Mouse (Mus musculus): ENCODE measurements around the gene Prdm16. TPM values are rescaled to one million over a fixed set of nuclear protein-coding genes. Genes with fewer than 3 reads are reported as not detected.

The Prdm16 gene
- polyA plus RNA-seq, 1 experiment from 2014 or later = 18.1 TPM

DNA sequence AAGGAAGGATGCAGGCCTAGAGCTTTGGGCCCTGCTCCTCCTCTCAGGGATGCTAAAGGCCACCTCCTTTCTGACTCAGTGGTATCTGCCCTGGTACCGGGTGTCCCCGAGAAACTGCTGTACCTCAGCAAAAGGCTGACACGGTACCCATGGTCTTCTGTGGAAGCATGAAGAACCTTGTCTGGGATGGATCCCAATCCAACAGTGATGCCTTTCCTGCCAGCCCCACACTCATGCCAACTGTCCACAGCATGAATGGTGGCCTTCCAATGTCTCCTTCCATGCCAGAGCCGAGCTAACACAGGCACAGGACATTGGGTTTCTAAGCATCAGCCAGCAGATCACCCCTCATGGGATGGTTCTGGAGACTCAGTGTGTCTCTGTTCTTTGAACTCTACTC lies 14.2 kb downstream of the Prdm16 start:
- Histone ChIP-seq H3K27me3 (ENCODE audit: control insufficient read depth, insufficient read depth, low read length) (no peaks in the 10 kb centered on the region), H3K9ac (ENCODE audit: low read length) (no peak overlapping the region), H3K36me3 (ENCODE audit: control insufficient read depth, insufficient read depth, low read length) (no peaks in the 10 kb centered on the region), H3K4me2 (ENCODE audit: low read length) (no peak overlapping the region), H3K4me3 (ENCODE audit: control insufficient read depth in 1 of 2, insufficient read depth in 1 of 2, low read depth in 1 of 2, low read length in 2 of 2) (no peak overlapping the region), H3K9me3 (ENCODE audit: control insufficient read depth, low read length) (no peaks in the 10 kb centered on the region), H3K4me1 (ENCODE audit: control insufficient read depth in 2 of 2, insufficient read depth in 2 of 2, low read length in 2 of 2) (peaks cover 49 to 61% of the 10 kb centered on the region in 2 experiments), H3K27ac (replicated peaks in 1 of 2; ENCODE audit: control insufficient read depth in 1 of 2, insufficient read depth in 1 of 2, low read depth in 2 of 2, low read length in 2 of 2) (no peak overlapping the region)
- WGBS = 89% methylated on average over 4 of the region's 4 CpGs
- no peak for ATAC-seq (ENCODE audit: insufficient number of reproducible peaks, insufficient read depth, low FRiP score, low read depth)

DNA sequence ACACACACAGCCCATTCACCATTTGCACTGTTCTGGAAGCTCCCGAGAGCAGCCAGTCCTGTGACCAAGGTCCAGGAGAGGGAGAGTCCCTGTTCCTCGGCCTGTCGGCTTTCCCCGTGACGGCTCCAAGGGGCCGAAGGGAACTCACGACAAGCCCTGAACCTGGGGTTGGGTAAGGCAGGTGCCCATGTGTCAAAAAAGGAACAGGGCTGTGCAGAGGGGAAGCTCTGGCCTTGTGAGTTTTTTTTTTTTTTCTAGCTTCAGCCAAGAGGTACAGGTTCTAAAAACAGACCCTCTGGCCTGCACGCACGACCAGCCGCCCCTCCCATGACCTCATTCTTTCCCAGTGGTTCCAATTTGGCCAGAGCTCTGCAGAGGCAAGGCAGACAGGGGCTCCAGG lies 25.5 kb downstream of the Prdm16 start:
- H3K9me3 ChIP-seq (ENCODE audit: control insufficient read depth, low read length) = 0 out of 2 replicates have a peak, but pooled peaks cover 7% of the 10 kb centered on the region
- peaks cover 17 to 28% of the 10 kb centered on the region in 2 experiments for H3K4me1 ChIP-seq (ENCODE audit: control insufficient read depth in 2 of 2, insufficient read depth in 2 of 2, low read length in 2 of 2)
- H3K4me3 ChIP-seq (ENCODE audit: control insufficient read depth in 1 of 2, insufficient read depth in 1 of 2, low read depth in 1 of 2, low read length in 2 of 2) = no peak overlapping the region
- no peaks in the 10 kb centered on the region for H3K36me3 ChIP-seq (ENCODE audit: control insufficient read depth, insufficient read depth, low read length)
- peak overlapping the region; percentile 47 for H3K4me2 ChIP-seq (ENCODE audit: low read length)
- peak; percentile 71 for ATAC-seq (ENCODE audit: insufficient number of reproducible peaks, insufficient read depth, low FRiP score, low read depth)
- peak overlapping the region; percentile 75 to 94 for H3K27ac ChIP-seq (replicated peaks in 1 of 2; ENCODE audit: control insufficient read depth in 1 of 2, insufficient read depth in 1 of 2, low read depth in 2 of 2, low read length in 2 of 2)
- peaks cover 2% of the 10 kb centered on the region; the same call in 1 of the 2 replicates for H3K27me3 ChIP-seq (ENCODE audit: control insufficient read depth, insufficient read depth, low read length)
- H3K9ac ChIP-seq (ENCODE audit: low read length) = peak overlapping the region; percentile 65
- 31% methylated on average over 10 of the region's 10 CpGs for WGBS

DNA sequence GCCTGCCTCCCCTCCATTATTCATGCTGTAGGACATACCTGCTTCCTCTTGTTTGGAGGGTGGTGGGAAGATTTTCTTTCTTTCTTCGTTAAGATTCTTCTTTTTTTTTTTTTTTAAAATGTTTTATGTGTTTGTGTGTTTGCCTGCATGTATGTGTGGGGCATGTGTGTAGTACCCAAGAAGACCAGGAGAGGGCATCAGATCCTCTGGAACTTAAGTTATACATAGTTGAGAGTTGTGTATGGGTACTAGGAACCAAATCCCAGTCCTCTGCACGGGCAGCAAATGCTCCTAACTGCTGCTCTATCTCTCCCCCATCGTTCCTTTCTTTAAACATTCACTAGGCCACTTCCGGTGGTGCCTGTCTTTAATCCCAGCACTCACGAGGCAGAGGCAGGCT lies 28.9 kb downstream of the Prdm16 start:
- H3K4me1 ChIP-seq (ENCODE audit: control insufficient read depth in 2 of 2, insufficient read depth in 2 of 2, low read length in 2 of 2) = peaks cover 33 to 48% of the 10 kb centered on the region in 2 experiments
- H3K27me3 ChIP-seq (ENCODE audit: control insufficient read depth, insufficient read depth, low read length) = no peaks in the 10 kb centered on the region

DNA sequence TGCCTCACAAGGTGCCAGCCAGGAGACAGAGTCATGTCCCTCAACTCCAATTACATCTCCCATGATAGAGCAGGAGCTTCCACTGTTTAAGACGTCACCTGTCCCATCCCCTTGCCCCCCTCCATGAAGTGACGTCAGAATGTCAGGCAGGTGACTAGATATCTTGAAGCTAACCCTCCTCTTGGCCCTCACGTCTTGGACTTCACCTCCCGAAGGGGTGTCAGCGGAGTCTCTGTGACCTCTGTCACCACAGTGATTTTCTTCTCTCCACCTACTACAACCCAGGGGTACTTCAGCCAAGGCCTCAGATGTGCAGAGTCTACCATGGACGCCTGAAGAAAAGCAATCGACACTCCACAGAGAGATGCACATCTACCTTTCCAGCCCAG lies 32.2 kb downstream of the Prdm16 start:
- 73% methylated on average over 7 of the region's 7 CpGs for WGBS
- no peaks in the 10 kb centered on the region for H3K27me3 ChIP-seq (ENCODE audit: control insufficient read depth, insufficient read depth, low read length)
- H3K36me3 ChIP-seq (ENCODE audit: control insufficient read depth, insufficient read depth, low read length) = no peaks in the 10 kb centered on the region
- no peak overlapping the region for H3K9ac ChIP-seq (ENCODE audit: low read length)
- 0 out of 2 replicates have a peak, but pooled peaks cover 7% of the 10 kb centered on the region for H3K9me3 ChIP-seq (ENCODE audit: control insufficient read depth, low read length)
- no peak for ATAC-seq (ENCODE audit: insufficient number of reproducible peaks, insufficient read depth, low FRiP score, low read depth)
- no peak overlapping the region for H3K4me3 ChIP-seq (ENCODE audit: control insufficient read depth in 1 of 2, insufficient read depth in 1 of 2, low read depth in 1 of 2, low read length in 2 of 2)
- H3K4me1 ChIP-seq (ENCODE audit: control insufficient read depth in 2 of 2, insufficient read depth in 2 of 2, low read length in 2 of 2) = peaks cover 21 to 26% of the 10 kb centered on the region in 2 experiments
- H3K4me2 ChIP-seq (ENCODE audit: low read length) = no peak overlapping the region
- no peak overlapping the region for H3K27ac ChIP-seq (replicated peaks in 1 of 2; ENCODE audit: control insufficient read depth in 1 of 2, insufficient read depth in 1 of 2, low read depth in 2 of 2, low read length in 2 of 2)

More for the DNA sequence above, 28.9 kb downstream of the Prdm16 start:
- H3K9me3 ChIP-seq (ENCODE audit: control insufficient read depth, low read length) = 0 out of 2 replicates have a peak, but pooled peaks cover 7% of the 10 kb centered on the region
- ATAC-seq (ENCODE audit: insufficient number of reproducible peaks, insufficient read depth, low FRiP score, low read depth) = no peak
- H3K36me3 ChIP-seq (ENCODE audit: control insufficient read depth, insufficient read depth, low read length) = no peaks in the 10 kb centered on the region
- no peak overlapping the region for H3K9ac ChIP-seq (ENCODE audit: low read length)
- WGBS = 89% methylated on average over 5 of the region's 5 CpGs
- H3K4me3 ChIP-seq (ENCODE audit: control insufficient read depth in 1 of 2, insufficient read depth in 1 of 2, low read depth in 1 of 2, low read length in 2 of 2) = no peak overlapping the region
- H3K4me2 ChIP-seq (ENCODE audit: low read length) = no peak overlapping the region
- H3K27ac ChIP-seq (replicated peaks in 1 of 2; ENCODE audit: control insufficient read depth in 1 of 2, insufficient read depth in 1 of 2, low read depth in 2 of 2, low read length in 2 of 2) = no peak overlapping the region

DNA sequence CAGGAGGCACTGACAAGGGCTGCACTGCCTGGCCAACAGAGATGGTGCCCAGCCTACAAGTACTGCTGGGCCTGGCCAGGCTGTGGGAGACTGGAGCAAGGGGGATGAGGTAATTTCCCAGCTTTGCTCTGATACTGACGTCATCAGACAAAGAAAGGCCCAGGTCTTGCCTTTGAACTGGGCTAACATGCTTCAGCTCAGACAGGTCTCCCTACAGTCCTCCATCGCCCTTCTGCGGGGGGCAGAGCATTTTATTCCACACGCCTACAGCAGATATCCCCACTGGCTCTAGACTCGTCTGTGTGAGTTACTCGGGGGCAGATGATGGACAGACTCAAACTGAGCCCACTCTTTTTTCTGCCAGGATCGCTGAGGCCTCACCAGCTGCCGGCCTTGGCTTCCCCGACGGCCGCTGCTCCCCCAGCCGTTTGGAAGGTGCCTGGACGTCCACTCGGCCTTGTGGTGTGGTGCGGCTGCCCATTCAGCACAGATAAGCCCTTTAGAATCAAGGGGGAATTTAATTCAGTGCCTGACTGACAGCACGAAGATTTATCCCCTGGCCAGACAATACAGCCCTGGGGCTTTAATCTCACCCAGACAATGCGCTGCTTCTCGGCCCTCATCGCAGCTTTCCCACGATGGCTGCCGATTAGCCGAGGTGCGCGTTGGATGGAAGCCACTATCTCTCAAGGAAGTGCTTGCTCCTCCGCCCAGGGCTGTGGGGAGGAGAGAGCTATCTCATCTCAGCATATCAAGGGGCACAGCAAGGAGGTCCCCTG lies 32.8 kb downstream of the Prdm16 start:
- Histone ChIP-seq H3K9ac (ENCODE audit: low read length) (no peak overlapping the region), H3K27me3 (ENCODE audit: control insufficient read depth, insufficient read depth, low read length) (no peaks in the 10 kb centered on the region), H3K9me3 (ENCODE audit: control insufficient read depth, low read length) (0 out of 2 replicates have a peak, but pooled peaks cover 7% of the 10 kb centered on the region), H3K4me3 (ENCODE audit: control insufficient read depth in 1 of 2, insufficient read depth in 1 of 2, low read depth in 1 of 2, low read length in 2 of 2) (no peak overlapping the region), H3K4me2 (ENCODE audit: low read length) (no peak overlapping the region), H3K27ac (replicated peaks in 1 of 2; ENCODE audit: control insufficient read depth in 1 of 2, insufficient read depth in 1 of 2, low read depth in 2 of 2, low read length in 2 of 2) (no peak overlapping the region), H3K4me1 (ENCODE audit: control insufficient read depth in 2 of 2, insufficient read depth in 2 of 2, low read length in 2 of 2) (peaks cover 22 to 27% of the 10 kb centered on the region in 2 experiments), H3K36me3 (ENCODE audit: control insufficient read depth, insufficient read depth, low read length) (no peaks in the 10 kb centered on the region)
- ATAC-seq (ENCODE audit: insufficient number of reproducible peaks, insufficient read depth, low FRiP score, low read depth) = peak; percentile 60
- WGBS = 31% methylated on average over 25 of the region's 25 CpGs

DNA sequence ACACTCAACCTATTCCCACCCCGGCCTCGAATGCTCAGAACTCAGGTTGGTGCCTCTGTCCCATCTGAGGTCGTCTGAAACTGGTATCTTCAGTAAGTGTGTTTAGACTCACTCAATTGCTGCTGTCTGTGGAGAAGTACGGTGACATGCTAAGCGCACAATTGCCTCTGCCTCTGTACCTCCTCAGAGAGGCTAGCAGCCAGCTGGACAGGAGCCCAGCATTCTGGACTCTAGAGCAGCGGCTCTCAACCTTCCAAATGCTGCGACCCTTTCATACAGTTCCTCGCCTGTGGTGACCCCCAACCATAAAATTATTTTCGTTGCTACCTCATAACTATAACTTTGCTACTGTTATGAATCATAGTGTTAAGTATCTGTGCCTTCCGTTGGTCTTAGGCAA lies 34.3 kb downstream of the Prdm16 start:
- ATAC-seq (ENCODE audit: insufficient number of reproducible peaks, insufficient read depth, low FRiP score, low read depth) = no peak
- no peaks in the 10 kb centered on the region for H3K9me3 ChIP-seq (ENCODE audit: control insufficient read depth, low read length)
- no peak overlapping the region for H3K9ac ChIP-seq (ENCODE audit: low read length)
- H3K4me2 ChIP-seq (ENCODE audit: low read length) = no peak overlapping the region
- no peaks in the 10 kb centered on the region for H3K36me3 ChIP-seq (ENCODE audit: control insufficient read depth, insufficient read depth, low read length)
- no peaks in the 10 kb centered on the region for H3K27me3 ChIP-seq (ENCODE audit: control insufficient read depth, insufficient read depth, low read length)
- H3K27ac ChIP-seq (replicated peaks in 1 of 2; ENCODE audit: control insufficient read depth in 1 of 2, insufficient read depth in 1 of 2, low read depth in 2 of 2, low read length in 2 of 2) = no peak overlapping the region
- H3K4me1 ChIP-seq (ENCODE audit: control insufficient read depth in 2 of 2, insufficient read depth in 2 of 2, low read length in 2 of 2) = peaks cover 30 to 35% of the 10 kb centered on the region in 2 experiments
- H3K4me3 ChIP-seq (ENCODE audit: control insufficient read depth in 1 of 2, insufficient read depth in 1 of 2, low read depth in 1 of 2, low read length in 2 of 2) = no peak overlapping the region
- WGBS = 64% methylated on average over 10 of the region's 10 CpGs

DNA sequence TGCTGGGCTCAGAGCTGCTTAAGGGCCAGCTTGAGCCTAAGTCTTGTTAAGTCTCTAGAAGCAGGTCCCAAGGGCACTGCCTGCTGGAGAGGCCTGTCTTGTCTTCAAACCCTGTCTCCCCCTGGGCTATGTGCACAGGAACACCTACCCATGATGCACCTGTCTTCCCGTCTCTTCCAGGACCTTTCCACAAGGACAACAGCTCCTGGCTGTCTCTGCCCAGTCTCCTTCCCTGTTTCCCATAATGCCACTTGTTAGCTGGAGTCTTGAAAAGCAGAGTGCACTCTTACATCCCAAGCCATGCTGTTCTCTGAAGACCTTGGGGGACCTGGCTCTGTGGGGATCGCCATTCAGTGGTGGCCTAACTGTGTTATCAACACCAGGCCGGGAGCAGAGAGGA lies 35.7 kb downstream of the Prdm16 start:
- H3K4me2 ChIP-seq (ENCODE audit: low read length) = no peak overlapping the region

More for the DNA sequence above, 35.7 kb downstream of the Prdm16 start:
- Histone ChIP-seq H3K4me3 (ENCODE audit: control insufficient read depth in 1 of 2, insufficient read depth in 1 of 2, low read depth in 1 of 2, low read length in 2 of 2) (no peak overlapping the region), H3K27me3 (ENCODE audit: control insufficient read depth, insufficient read depth, low read length) (no peaks in the 10 kb centered on the region), H3K27ac (replicated peaks in 1 of 2; ENCODE audit: control insufficient read depth in 1 of 2, insufficient read depth in 1 of 2, low read depth in 2 of 2, low read length in 2 of 2) (no peak overlapping the region), H3K9ac (ENCODE audit: low read length) (no peak overlapping the region), H3K9me3 (ENCODE audit: control insufficient read depth, low read length) (no peaks in the 10 kb centered on the region), H3K4me1 (ENCODE audit: control insufficient read depth in 2 of 2, insufficient read depth in 2 of 2, low read length in 2 of 2) (peaks cover 40 to 49% of the 10 kb centered on the region in 2 experiments), H3K36me3 (ENCODE audit: control insufficient read depth, insufficient read depth, low read length) (no peaks in the 10 kb centered on the region)
- no peak for ATAC-seq (ENCODE audit: insufficient number of reproducible peaks, insufficient read depth, low FRiP score, low read depth)
- 64% methylated on average over 3 of the region's 3 CpGs for WGBS

Data from heart, embryonic 14.5 days (tissue).